Mouse (Mus musculus): ENCODE data around the gene Nkx2-2. TPM values are rescaled to one million over a fixed set of nuclear protein-coding genes. Genes with fewer than 3 reads are reported as not detected.

Nkx2-2 gene
- polyA plus RNA-seq, 1 experiment from 2014 or later: not detected

DNA sequence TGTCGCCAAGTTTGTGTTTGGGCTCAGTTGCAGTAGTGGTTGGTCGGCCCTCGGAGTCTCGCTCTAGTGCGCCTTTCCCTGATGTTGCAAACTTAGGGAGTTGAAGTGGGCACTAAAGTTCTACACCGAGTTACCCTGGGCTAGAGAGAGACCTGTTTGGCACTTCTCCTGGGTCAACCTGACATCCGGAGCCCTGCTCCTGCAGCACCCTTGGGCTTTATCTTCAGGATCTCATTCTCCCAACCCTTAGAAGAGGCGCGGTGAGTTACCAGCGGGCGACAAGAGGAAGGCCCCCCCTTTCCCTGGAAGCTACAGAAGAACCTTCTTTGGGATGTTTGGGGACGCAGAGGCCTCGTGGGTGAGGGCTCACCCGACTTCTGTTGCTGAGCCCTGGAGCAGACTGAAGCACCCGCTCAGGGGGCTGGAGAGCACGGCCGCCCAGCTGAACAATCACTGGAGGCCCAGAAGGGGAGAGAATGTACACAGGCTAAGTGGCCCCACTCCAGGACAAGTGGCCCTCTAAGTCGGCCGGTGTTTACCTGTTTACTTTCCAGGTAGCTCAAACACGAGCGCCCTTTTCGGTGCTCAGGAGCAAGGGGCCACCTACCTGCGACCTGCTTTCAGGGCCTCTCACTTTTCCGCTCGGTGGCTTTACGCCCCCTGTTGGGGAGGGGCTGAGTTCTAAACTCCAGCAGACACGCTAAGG is 3.6 kb downstream of the Nkx2-2 start:
- Histone ChIP-seq H3K36me3 (ENCODE audit: control insufficient read depth, insufficient read depth, low read length) (no peaks in the 10 kb centered on the region), H3K9ac (ENCODE audit: low read length) (no peak overlapping the region), H3K27ac (replicated peaks in 1 of 2; ENCODE audit: control insufficient read depth in 1 of 2, insufficient read depth in 1 of 2, low read depth in 2 of 2, low read length in 2 of 2) (no peak overlapping the region), H3K9me3 (ENCODE audit: control insufficient read depth, low read length) (no peaks in the 10 kb centered on the region), H3K4me1 (ENCODE audit: control insufficient read depth in 2 of 2, insufficient read depth in 2 of 2, low read length in 2 of 2) (peaks cover 7 to 26% of the 10 kb centered on the region in 2 experiments; a peak in 3 of 4 replicates), H3K27me3 (ENCODE audit: control insufficient read depth, insufficient read depth, low read length) (peaks cover 97% of the 10 kb centered on the region), H3K4me2 (ENCODE audit: low read length) (no peak overlapping the region), H3K4me3 (ENCODE audit: control insufficient read depth in 1 of 2, insufficient read depth in 1 of 2, low read depth in 1 of 2, low read length in 2 of 2) (no peak overlapping the region)
- whole genome bisulfite sequencing: 2% methylated on average over 27 of the region's 27 CpGs
- ATAC-seq (ENCODE audit: insufficient number of reproducible peaks, insufficient read depth, low FRiP score, low read depth): no peak

GRCm38 (mm10) chr2:147189546-147190315 is 4.3 kb downstream of the Nkx2-2 start:
- ATAC-seq (ENCODE audit: insufficient number of reproducible peaks, insufficient read depth, low FRiP score, low read depth): no peak

DNA sequence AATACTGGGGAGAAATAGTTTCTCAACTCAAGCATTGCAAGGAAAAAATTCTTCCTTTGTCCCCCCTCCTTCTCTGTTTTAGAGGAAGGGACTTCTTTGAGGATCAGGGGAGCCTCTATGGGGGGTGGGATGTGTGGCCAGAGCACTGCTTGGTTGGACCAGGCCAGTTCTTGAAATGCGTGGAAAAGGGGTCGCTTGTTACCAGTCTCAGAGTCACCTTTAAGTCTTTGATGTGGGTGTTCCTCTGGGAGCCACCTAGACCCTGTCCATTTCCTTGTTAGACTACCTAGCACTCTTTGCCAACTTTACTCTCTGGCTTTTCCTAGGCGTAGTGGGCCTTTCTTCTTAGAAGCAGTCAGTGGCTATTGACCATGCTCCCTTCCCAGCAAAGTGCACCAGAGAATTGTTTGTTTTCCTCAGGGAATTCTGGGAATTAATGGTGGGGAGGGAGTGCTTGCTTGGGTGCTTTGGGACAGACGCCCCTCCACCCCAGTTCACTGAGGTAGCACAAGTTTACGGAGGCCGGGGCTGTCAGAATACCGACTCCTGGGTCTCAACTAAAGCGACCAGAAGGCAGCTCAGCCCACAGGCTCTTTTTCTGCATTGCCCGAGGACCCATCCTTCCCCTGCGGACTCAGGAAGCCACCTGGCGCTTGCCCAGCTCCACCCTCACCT is 5.0 kb downstream of the Nkx2-2 start:
- peaks cover 94% of the 10 kb centered on the region for H3K27me3 ChIP-seq (ENCODE audit: control insufficient read depth, insufficient read depth, low read length)
- no peaks in the 10 kb centered on the region for H3K36me3 ChIP-seq (ENCODE audit: control insufficient read depth, insufficient read depth, low read length)
- no peak overlapping the region for H3K4me3 ChIP-seq (ENCODE audit: control insufficient read depth in 1 of 2, insufficient read depth in 1 of 2, low read depth in 1 of 2, low read length in 2 of 2)
- H3K9me3 ChIP-seq (ENCODE audit: control insufficient read depth, low read length): no peaks in the 10 kb centered on the region
- no peak overlapping the region for H3K9ac ChIP-seq (ENCODE audit: low read length)
- ATAC-seq (ENCODE audit: insufficient number of reproducible peaks, insufficient read depth, low FRiP score, low read depth): no peak
- H3K27ac ChIP-seq (replicated peaks in 1 of 2; ENCODE audit: control insufficient read depth in 1 of 2, insufficient read depth in 1 of 2, low read depth in 2 of 2, low read length in 2 of 2): no peak overlapping the region
- 8% methylated on average over 11 of the region's 11 CpGs for WGBS
- H3K4me2 ChIP-seq (ENCODE audit: low read length): no peak overlapping the region
- H3K4me1 ChIP-seq (ENCODE audit: control insufficient read depth in 2 of 2, insufficient read depth in 2 of 2, low read length in 2 of 2): peaks cover 5 to 19% of the 10 kb centered on the region in 2 experiments; a peak in 3 of 4 replicates

More at GRCm38 (mm10) chr2:147189546-147190315, 4.3 kb downstream of the Nkx2-2 start:
- Histone ChIP-seq H3K4me3 (ENCODE audit: control insufficient read depth in 1 of 2, insufficient read depth in 1 of 2, low read depth in 1 of 2, low read length in 2 of 2) (no peak overlapping the region), H3K9me3 (ENCODE audit: control insufficient read depth, low read length) (no peaks in the 10 kb centered on the region), H3K27me3 (ENCODE audit: control insufficient read depth, insufficient read depth, low read length) (peaks cover 94% of the 10 kb centered on the region), H3K4me2 (ENCODE audit: low read length) (no peak overlapping the region), H3K36me3 (ENCODE audit: control insufficient read depth, insufficient read depth, low read length) (no peaks in the 10 kb centered on the region), H3K27ac (replicated peaks in 1 of 2; ENCODE audit: control insufficient read depth in 1 of 2, insufficient read depth in 1 of 2, low read depth in 2 of 2, low read length in 2 of 2) (no peak overlapping the region), H3K4me1 (ENCODE audit: control insufficient read depth in 2 of 2, insufficient read depth in 2 of 2, low read length in 2 of 2) (peaks cover 6 to 21% of the 10 kb centered on the region in 2 experiments; a peak in 3 of 4 replicates), H3K9ac (ENCODE audit: low read length) (no peak overlapping the region)
- 3% methylated on average over 28 of the region's 28 CpGs for WGBS

GRCm38 (mm10) chr2:147188074-147188700 is 5.9 kb downstream of the Nkx2-2 start:
- ATAC-seq (ENCODE audit: insufficient number of reproducible peaks, insufficient read depth, low FRiP score, low read depth): no peak
- Histone ChIP-seq H3K27ac (replicated peaks in 1 of 2; ENCODE audit: control insufficient read depth in 1 of 2, insufficient read depth in 1 of 2, low read depth in 2 of 2, low read length in 2 of 2) (no peak overlapping the region), H3K36me3 (ENCODE audit: control insufficient read depth, insufficient read depth, low read length) (no peaks in the 10 kb centered on the region), H3K27me3 (ENCODE audit: control insufficient read depth, insufficient read depth, low read length) (peaks cover 94% of the 10 kb centered on the region), H3K4me2 (ENCODE audit: low read length) (no peak overlapping the region), H3K9me3 (ENCODE audit: control insufficient read depth, low read length) (no peaks in the 10 kb centered on the region), H3K4me1 (ENCODE audit: control insufficient read depth in 2 of 2, insufficient read depth in 2 of 2, low read length in 2 of 2) (peaks cover 5 to 20% of the 10 kb centered on the region in 2 experiments; a peak in 3 of 4 replicates), H3K4me3 (ENCODE audit: control insufficient read depth in 1 of 2, insufficient read depth in 1 of 2, low read depth in 1 of 2, low read length in 2 of 2) (0 out of 4 replicates have a peak overlapping the region, but pooled peaks of 1 of the 2 experiments have one; percentile 9), H3K9ac (ENCODE audit: low read length) (no peak overlapping the region)
- WGBS: 2% methylated on average over 28 of the region's 28 CpGs

- H3K9me3 ChIP-seq (ENCODE audit: control insufficient read depth, low read length): no peaks in the 10 kb centered on the region
- 1% methylated on average over 33 of the region's 33 CpGs for WGBS
- H3K36me3 ChIP-seq (ENCODE audit: control insufficient read depth, insufficient read depth, low read length): no peaks in the 10 kb centered on the region
- H3K9ac ChIP-seq (ENCODE audit: low read length): no peak overlapping the region
- H3K4me1 ChIP-seq (ENCODE audit: control insufficient read depth in 2 of 2, insufficient read depth in 2 of 2, low read length in 2 of 2): peaks cover 5 to 20% of the 10 kb centered on the region in 2 experiments; a peak in 3 of 4 replicates
- H3K27me3 ChIP-seq (ENCODE audit: control insufficient read depth, insufficient read depth, low read length): peaks cover 93% of the 10 kb centered on the region
- H3K4me2 ChIP-seq (ENCODE audit: low read length): no peak overlapping the region
- ATAC-seq (ENCODE audit: insufficient number of reproducible peaks, insufficient read depth, low FRiP score, low read depth): no peak
- 0 out of 4 replicates have a peak overlapping the region, but pooled peaks of 1 of the 2 experiments have one; percentile 9 for H3K4me3 ChIP-seq (ENCODE audit: control insufficient read depth in 1 of 2, insufficient read depth in 1 of 2, low read depth in 1 of 2, low read length in 2 of 2)
- H3K27ac ChIP-seq (replicated peaks in 1 of 2; ENCODE audit: control insufficient read depth in 1 of 2, insufficient read depth in 1 of 2, low read depth in 2 of 2, low read length in 2 of 2): no peak overlapping the region
Observed at GRCm38 (mm10) chr2:147187061-147187870, 6.8 kb downstream of the Nkx2-2 start.

DNA sequence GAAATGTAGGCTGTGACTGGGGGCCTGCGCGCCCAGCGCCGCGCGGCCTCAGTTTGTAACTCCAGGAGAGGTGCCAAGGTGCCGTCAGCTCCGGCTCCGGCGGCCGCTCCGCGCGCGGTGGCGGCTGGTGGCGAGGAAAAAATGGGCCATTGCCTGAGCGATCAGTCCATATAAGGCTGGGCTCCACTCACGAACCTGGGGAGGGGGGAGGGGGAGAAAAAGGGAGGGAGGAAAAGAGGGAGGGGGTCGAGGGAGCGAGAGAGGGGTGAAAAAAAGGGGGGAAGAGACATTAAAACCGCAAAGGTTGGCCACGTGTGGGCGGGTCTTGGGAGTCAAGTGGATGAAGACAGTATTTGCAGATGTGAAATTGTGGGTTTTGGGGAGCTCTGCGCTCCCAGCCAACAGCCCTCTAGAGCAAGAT is 7.8 kb downstream of the Nkx2-2 start:
- Histone ChIP-seq H3K27ac (replicated peaks in 1 of 2; ENCODE audit: control insufficient read depth in 1 of 2, insufficient read depth in 1 of 2, low read depth in 2 of 2, low read length in 2 of 2) (no peak overlapping the region), H3K4me3 (ENCODE audit: control insufficient read depth in 1 of 2, insufficient read depth in 1 of 2, low read depth in 1 of 2, low read length in 2 of 2) (peak overlapping the region in 1 of 2 experiments; percentile 26; a peak in 2 of 4 replicates), H3K36me3 (ENCODE audit: control insufficient read depth, insufficient read depth, low read length) (no peaks in the 10 kb centered on the region), H3K9ac (ENCODE audit: low read length) (no peak overlapping the region), H3K27me3 (ENCODE audit: control insufficient read depth, insufficient read depth, low read length) (peaks cover 96% of the 10 kb centered on the region), H3K4me1 (ENCODE audit: control insufficient read depth in 2 of 2, insufficient read depth in 2 of 2, low read length in 2 of 2) (peaks cover 5 to 20% of the 10 kb centered on the region in 2 experiments; a peak in 3 of 4 replicates), H3K4me2 (ENCODE audit: low read length) (no peak overlapping the region), H3K9me3 (ENCODE audit: control insufficient read depth, low read length) (no peaks in the 10 kb centered on the region)
- WGBS: 2% methylated on average over 25 of the region's 25 CpGs
- ATAC-seq (ENCODE audit: insufficient number of reproducible peaks, insufficient read depth, low FRiP score, low read depth): no peak
